Mouse (Mus musculus): ENCODE data around the gene Krtap3-3.
"Not testable (repeated sequence)": the region's sequence is repeated elsewhere in the genome, so short reads cannot be mapped to it uniquely, and the experiment has no call there.

Gene Krtap3-3

GRCm38 (mm10) chr11:99550765-99551164 is at the start of gene Krtap3-3:
Gene Krtap3-3, minus strand, starts transcription at chr11:99550865.
- DNase-seq (ENCODE audit: low spot score in 2 of 2): no peak

- not testable (repeated sequence) for DNase-seq (ENCODE audit: low spot score in 2 of 2)
Observed at GRCm38 (mm10) chr11:99597742-99598141, 47.1 kb upstream of the Krtap3-3 start, which contains the start of gene Krtap9-3. Gene Krtap9-3, minus strand, starts transcription at chr11:99598105.

GRCm38 (mm10) chr11:99590981-99591380 is 40.3 kb upstream of the Krtap3-3 start, which contains the start of gene Krtap1-3:
Gene Krtap1-3, minus strand, starts transcription at chr11:99591339.
- DNase-seq (ENCODE audit: low spot score in 2 of 2): no peak

GRCm38 (mm10) chr11:99585096-99585495 is 34.4 kb upstream of the Krtap3-3 start:
- no peak for DNase-seq (ENCODE audit: low spot score in 2 of 2)

- DNase-seq (ENCODE audit: low spot score in 2 of 2): no peak
Observed at GRCm38 (mm10) chr11:99583245-99583704, 32.6 kb upstream of the Krtap3-3 start, which contains the start of gene Krtap1-4. Gene Krtap1-4, minus strand, starts transcription at chr11:99583654.

GRCm38 (mm10) chr11:99581564-99581963 is 30.9 kb upstream of the Krtap3-3 start:
- no peak for DNase-seq (ENCODE audit: low spot score in 2 of 2)

GRCm38 (mm10) chr11:99581051-99581450 is 30.4 kb upstream of the Krtap3-3 start:
- no peak for DNase-seq (ENCODE audit: low spot score in 2 of 2)

- no peak for DNase-seq (ENCODE audit: low spot score in 2 of 2)
Observed at GRCm38 (mm10) chr11:99580636-99581035, 30.0 kb upstream of the Krtap3-3 start, which contains the start of gene Krtap1-5. Gene Krtap1-5, minus strand, starts transcription at chr11:99581016.

GRCm38 (mm10) chr11:99574106-99574505 is 23.4 kb upstream of the Krtap3-3 start:
- peak; percentile 50 to 52 for DNase-seq (ENCODE audit: low spot score in 2 of 2)

GRCm38 (mm10) chr11:99573164-99573563 is 22.5 kb upstream of the Krtap3-3 start:
- DNase-seq (ENCODE audit: low spot score in 2 of 2): no peak

- DNase-seq (ENCODE audit: low spot score in 2 of 2): no peak
Observed at GRCm38 (mm10) chr11:99566530-99566929, 15.9 kb upstream of the Krtap3-3 start, which contains the start of gene Krtap3-1. Gene Krtap3-1, minus strand, starts transcription at chr11:99566630.

GRCm38 (mm10) chr11:99562580-99562979 is 11.9 kb upstream of the Krtap3-3 start:
- DNase-seq (ENCODE audit: low spot score in 2 of 2): no peak

GRCm38 (mm10) chr11:99559366-99559765 is 8.7 kb upstream of the Krtap3-3 start, which contains the start of gene Gm11939:
Gene Gm11939, minus strand, starts transcription at chr11:99559466.
- no peak for DNase-seq (ENCODE audit: low spot score in 2 of 2)

- no peak for DNase-seq (ENCODE audit: low spot score in 2 of 2)
Observed at GRCm38 (mm10) chr11:99557976-99558745, 7.5 kb upstream of the Krtap3-3 start.

GRCm38 (mm10) chr11:99556753-99557152 is 6.1 kb upstream of the Krtap3-3 start, which contains the start of gene Krtap3-2:
Gene Krtap3-2, minus strand, starts transcription at chr11:99556853.
- DNase-seq (ENCODE audit: low spot score in 2 of 2): no peak

GRCm38 (mm10) chr11:99556195-99556594 is 5.5 kb upstream of the Krtap3-3 start:
- no peak for DNase-seq (ENCODE audit: low spot score in 2 of 2)

GRCm38 (mm10) chr11:99547892-99548291 is 2.8 kb downstream of the Krtap3-3 start:
- no peak for DNase-seq (ENCODE audit: low spot score in 2 of 2)

GRCm38 (mm10) chr11:99539721-99540120 is 10.9 kb downstream of the Krtap3-3 start:
- no peak for DNase-seq (ENCODE audit: low spot score in 2 of 2)

- DNase-seq (ENCODE audit: low spot score in 2 of 2): no peak
Observed at GRCm38 (mm10) chr11:99521288-99521860, 29.3 kb downstream of the Krtap3-3 start, which contains the start of gene Krt39. Gene Krt39, minus strand, starts transcription at chr11:99521338.

- DNase-seq (ENCODE audit: low spot score in 2 of 2): peak in 1 of 2 experiments; percentile 63
Observed at GRCm38 (mm10) chr11:99514098-99514497, 36.6 kb downstream of the Krtap3-3 start.

Measured in urinary bladder, adult 18-20 months (tissue).